Mouse (Mus musculus): Measurements from ENCODE around the gene Cfap99. TPM values are rescaled to one million over a fixed set of nuclear protein-coding genes. Genes with fewer than 3 reads are reported as not detected.

Gene Cfap99
- total RNA-seq (2021) = 1 to 10 TPM; 1.1 to 1.2 TPM
- long read RNA-seq, experiment 1, partial matches to known transcripts = 0 of 1 reads
- long read RNA-seq, experiment 1, other reads (novel, unspliced or antisense) = 1 of 1 reads
- long read RNA-seq, experiment 2 = 0 reads

DNA sequence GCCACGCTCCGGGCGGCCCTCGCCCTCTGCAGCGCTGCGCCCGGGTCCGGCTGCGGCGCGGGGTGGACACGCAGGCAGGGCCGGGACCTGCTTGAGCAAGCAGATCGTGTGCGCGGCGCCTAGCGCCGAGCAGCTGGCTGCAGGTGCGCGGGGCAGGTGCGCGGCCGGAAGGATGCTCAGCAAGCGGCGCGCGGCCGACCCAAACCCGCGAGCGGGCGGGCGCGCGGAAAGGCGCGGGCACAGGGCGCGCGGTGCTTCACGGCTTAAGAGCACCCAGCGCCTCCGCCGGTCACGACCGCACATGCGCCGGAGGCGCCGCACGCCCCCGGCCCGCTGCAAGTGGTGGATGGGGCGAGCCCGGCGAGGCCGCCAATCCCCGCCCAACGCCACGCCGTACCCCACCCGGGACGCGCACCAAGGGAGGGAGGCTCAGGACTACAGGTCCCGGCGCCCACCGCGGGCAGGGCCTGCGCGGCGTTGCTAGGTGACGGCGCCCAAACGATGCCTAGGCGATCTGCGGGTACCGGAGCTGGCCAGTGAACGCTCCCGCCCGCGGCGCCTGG is at the start of gene Cfap99, which contains the start of gene Zfyve28:
Gene Cfap99 (plus strand): TSS at position 447 of the 563 bp plus-strand sequence.
Gene Zfyve28 (minus strand): TSS at position 296 of the 563 bp plus-strand sequence.
- DNase-seq (ENCODE audit: low spot score in 2 of 2) = peak; percentile 95 to 98

DNA sequence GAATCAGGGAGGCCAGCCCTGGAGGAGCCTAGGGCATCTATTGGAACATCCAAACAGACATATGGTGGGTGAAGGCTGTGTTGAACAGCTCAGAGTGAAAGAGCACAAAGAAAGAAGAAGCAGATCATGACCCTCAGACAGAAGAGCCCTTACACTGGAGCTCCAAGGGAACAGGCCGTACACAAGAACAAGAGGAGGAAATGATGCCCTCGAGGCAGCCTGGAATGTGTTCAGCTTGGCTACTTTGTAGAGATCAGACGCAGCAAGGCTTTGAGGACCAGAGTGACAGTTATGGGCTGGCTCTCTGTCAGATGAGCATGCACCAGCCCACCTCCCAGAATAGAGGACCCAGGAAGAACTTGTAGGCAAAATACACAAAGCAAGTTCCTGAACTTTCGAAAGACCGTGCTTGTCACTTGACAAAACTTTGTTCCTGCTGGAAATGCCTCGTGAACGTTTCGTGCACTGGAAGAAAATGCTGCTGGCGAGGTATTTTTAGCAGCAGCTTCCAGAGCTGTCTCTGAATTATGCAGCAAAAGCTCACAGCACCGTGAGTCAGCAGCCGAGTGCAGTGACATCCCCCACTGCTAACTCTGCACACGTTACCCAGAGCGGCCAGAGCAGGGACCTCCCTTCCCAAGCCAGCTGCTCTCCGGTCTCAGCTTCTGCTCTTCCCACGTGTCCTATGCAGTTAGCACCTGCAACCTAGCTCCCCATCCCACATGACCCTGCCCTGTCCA is 46.0 kb upstream of the Cfap99 start:
- DNase-seq (ENCODE audit: low spot score in 2 of 2) = peak; percentile 75 to 85

DNA sequence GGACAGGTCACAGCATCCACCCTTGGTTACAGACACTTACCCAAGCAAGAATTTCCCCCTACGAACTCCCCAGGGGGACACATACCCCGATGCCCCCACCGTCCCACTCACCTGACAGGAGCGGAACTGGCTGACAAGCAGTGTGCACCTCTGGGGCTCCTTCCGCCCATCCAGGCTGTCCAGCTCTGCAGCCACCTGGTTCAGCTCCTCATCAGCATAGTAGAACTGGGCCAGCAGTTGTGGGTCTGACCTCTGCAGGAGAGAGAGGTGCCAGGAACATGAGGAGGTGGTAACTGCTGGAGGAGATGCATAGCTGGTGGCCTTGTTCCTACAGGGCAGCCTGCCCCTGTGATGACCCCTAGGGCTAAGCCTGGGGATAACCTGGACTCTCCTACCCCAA is 45.3 kb upstream of the Cfap99 start:
- DNase-seq (ENCODE audit: low spot score in 2 of 2) = no peak

DNA sequence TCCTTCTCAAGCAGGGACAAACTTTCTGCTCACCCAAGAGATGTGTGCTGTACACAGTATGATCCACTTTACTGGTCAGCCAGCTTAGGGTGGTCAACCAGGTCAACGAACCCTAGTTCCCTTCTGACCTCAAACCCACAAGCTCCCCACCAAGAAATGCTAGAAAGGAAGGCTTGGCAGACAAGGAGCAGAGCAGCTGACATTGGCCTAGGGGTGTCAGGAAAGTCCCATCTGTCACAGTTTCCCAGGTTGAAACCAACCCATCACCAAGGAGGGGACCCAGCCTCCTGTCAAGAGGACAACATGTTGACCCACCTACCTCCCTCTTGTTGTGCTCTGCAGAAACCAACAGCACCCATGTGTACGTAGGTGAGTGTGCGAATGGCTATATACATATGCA is 42.0 kb upstream of the Cfap99 start:
- DNase-seq (ENCODE audit: low spot score in 2 of 2) = no peak

DNA sequence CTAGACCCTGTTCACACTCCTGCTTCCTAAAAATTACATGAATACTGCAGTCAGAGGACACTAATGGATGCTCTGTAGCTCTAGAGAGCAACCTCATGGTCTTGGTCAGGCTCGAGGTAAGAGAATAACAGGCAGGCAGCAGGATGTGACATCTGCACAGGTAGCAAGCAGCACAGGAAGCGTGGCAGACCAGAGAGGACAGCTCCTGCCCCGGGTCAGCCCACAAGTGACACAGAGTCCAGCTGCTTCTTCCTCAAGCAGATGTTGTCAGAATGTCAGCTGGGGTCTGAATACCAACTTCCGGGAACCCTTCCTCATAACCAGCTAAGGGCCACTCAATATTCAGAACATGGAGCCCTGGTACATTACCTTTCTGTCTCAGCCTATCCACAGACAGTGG is 39.3 kb upstream of the Cfap99 start:
- DNase-seq (ENCODE audit: low spot score in 2 of 2) = no peak

DNA sequence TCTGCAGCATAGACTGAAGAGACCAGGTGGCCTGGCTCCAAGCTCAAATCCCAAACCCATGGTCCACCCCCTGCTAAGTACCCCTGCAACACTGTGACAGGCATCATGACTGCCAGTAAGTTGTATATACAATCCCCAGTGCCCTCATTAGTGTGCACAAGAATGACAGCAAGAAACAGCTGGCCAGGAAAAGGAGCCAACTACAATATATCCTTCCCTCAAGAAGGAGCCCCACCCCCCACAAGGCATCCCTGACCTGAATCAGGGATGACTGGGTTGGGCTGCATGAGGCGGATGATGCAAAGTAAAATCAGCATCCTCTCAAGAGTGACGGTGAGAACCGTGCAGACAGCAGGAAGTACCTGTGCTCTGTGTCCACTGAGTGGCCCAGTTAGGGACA is 38.3 kb upstream of the Cfap99 start:
- DNase-seq (ENCODE audit: low spot score in 2 of 2) = no peak

DNA sequence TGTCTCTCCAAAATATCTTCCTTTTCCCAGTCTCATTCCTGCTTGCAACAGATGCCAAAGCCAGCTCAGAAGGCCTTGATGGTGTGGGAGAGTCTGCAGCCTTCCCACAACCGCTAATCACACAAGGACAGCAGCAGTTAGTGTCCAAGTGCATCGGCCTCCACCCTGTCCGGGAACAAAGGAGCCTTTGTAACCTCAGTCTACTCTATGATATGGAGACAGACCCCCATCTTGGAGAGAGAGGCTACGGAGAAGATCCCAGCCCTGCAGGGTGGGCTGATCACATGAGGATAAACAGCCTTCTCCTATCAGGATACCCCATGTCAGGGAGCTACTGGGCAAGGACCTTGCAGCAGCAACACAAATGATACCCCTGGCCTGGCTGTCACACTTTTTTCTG is 36.6 kb upstream of the Cfap99 start:
- no peak for DNase-seq (ENCODE audit: low spot score in 2 of 2)

DNA sequence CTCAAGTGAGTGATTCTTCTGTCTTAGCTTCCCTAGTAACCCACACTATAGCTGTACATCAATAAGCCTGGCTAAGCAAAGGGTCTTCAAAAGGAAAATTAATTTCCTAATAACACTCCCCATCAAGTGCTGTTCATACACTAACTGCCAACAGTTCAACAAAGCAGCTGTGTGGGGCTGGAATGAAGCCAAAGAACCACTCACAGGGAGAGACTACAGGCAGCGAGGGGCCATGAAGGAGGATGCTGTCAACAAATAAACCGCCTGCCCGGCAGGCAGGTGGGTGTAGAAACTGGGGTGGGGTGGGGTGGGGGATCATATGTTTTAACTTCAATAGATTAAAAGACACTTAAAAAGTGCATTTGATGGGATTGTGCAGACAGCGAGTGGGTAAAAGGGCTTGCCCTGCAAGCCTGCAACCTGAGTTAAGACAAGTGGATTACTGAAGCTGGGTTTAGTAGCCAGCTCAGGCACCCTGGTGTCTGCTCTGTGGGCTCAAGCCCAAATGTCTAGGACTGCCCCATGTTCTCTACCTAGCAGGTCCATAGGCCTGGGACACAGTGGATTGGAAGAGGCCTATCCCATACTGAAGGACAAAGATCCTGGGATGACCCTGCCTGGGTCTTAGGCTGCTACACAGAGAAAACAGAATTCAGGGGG is 36.0 kb upstream of the Cfap99 start:
- no peak for DNase-seq (ENCODE audit: low spot score in 2 of 2)

DNA sequence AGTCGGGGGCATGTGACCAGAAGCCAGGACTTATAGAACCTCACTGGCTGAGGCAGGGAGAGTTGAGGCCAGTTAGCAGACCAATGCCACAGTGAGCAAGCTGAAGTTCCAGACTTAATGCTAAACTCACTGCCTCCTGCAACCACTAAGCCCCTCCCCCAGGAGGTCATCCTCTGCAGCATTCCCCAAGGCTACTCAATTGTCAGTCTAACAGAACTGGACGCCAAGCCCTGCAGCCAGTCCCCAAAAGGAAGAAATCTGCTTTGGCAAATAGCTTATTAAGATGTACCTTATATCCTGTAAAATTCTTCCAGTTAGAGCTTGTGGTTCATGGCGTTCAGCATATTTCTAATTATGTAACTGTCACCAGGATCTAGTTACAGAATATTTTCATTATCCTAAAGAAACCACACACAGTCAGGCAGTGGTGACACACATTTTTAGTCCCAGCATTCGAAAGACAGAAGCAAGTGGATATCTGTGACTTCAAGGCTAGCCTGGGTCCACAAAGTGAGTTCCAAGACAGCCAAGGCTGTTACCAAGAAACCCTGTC is 35.4 kb upstream of the Cfap99 start:
- no peak for DNase-seq (ENCODE audit: low spot score in 2 of 2)

DNA sequence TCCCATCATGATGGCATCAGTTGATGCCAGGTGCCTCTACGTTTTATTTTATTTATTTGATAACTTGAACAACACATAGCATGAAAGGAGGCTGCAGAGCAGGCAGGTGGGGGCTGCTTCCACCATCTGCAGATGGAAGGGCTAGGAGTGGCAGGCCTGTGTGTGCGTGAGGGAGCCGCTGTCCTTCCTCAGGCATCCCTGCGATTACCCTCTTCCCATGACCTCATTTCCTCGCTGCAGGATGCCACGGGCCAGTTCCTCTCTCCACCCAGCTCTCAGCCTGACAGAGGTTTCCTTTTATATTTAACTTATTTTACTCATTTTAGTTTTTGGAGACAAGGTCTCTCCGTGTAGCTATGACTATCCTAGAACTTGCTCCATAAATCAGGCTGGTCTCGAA is 34.1 kb upstream of the Cfap99 start:
- DNase-seq (ENCODE audit: low spot score in 2 of 2) = no peak

DNA sequence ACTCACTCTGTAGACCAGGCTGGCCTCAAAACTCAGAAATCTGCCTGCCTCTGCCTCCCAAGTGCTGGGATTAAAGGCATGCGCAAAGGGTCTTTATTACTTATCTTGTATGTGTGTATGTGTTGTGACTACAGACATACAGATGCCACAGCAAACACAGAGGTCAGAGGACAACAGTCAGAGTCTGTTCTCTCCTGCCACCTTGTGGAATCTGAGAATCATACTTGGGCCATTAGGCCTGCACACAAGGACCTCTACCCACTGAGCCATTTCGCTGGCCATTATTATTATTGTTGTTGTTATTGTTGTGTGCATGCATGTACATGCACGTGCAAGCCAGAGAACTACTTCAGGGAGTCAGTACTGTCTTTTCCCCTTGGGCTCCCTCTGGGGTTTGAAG is 33.2 kb upstream of the Cfap99 start:
- no peak for DNase-seq (ENCODE audit: low spot score in 2 of 2)

DNA sequence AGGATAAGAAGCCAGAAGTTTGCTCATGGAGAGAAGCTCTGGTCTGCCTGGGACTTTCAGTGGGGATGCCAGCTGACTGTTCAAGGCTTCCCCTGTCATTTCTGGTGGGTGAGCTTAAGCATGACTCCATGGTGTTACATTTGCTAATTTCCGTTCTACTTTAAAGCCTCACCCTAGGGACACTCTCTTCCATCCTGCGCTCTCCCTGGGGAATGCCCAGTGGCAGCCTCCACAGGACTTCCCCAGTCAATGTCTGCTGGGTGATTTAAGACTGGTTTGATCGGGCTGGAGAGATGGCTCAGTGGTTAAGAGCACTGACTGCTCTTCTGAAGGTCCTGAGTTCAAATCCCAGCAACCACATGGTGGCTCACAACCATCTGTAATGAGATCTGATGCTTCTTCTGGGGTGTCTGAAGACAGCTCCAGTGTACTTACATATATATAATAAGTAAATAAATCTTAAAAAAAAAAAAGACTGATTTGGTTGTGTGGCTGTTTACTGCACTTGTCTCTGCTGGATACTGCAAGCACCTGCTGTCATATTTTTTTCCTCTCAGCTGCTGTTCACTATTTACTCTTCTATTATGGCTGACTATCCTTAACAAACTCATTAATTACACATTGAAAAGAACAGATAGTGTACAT is 29.1 kb upstream of the Cfap99 start:
- DNase-seq (ENCODE audit: low spot score in 2 of 2) = no peak

DNA sequence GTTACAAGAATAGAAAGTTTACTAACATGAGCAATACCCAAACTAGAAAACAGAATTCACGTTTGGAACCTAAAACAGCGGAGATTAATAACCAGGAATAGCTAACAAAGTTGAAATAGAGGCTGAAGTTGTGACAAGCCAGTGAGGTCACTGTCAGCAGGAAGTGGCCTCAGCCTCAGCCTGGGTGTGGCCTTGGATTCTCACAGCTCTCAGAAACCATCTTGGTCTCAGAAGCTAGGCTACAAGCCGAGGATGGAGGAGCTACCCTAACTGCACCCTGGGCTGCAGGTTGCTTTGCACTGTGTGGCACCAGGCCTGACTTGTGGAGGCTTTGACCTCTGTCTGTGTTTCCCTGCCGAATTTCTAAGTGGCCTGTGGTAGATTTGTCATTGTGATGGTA is 22.3 kb upstream of the Cfap99 start:
- DNase-seq (ENCODE audit: low spot score in 2 of 2) = no peak

DNA sequence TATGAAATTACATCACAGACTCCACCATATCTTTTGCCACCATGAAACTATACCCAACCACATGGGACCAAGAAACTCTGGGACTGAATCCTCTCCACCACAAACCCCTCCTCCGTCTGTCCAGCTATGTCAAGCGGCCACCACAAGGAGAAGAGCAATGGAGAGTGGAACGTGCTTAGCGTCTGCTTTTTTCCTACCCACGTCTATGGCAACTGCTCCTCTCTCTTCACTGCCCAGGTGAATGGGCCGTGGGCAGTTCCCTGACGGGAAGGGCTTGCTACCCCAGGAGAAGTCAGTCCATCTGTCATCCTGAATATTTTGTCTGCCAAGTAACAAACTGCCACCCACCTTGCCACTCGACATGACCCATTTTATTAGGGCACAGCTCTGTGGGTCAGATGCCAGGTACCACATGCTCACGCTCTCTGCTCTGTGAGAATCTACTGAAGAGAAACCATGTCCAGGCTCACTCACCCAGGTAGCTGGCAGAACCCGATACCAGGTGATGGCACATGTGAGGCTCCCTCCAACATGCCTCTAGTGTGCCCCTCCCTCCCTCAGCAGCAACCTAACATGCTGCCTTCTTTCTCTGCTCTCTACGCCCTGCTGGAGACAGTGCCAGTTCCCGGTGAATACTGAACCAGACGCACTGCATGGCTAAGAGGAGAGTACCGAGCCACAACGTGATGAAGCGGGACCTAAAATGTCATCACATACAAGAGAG is 19.0 kb upstream of the Cfap99 start:
- DNase-seq (ENCODE audit: low spot score in 2 of 2) = no peak

DNA sequence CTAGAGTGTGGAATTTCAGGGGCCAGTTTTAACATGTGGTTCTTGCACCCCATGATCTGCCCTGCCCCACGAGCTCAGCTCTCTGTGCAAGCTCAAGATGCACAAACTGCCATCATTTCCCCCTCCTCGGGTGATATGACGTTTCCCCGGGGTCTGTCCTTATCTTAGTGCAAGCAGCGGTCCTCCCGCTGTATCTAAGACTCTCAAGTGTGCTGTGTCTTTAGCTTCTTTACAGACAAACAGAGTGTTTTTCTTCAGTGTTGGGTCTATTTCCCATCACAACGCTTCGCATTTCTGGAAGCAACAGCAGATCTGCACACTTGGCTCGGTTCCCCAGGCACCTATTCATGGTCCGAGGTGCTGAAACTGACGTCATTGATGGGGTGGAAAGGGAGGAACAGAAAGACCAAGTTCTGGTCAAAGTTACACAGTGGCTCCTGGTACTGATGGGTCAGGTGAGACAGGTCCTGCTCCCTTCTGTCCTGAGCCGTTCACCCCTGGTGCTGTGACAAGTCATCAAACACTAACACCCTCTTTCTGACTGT is 18.4 kb upstream of the Cfap99 start:
- DNase-seq (ENCODE audit: low spot score in 2 of 2) = no peak

DNA sequence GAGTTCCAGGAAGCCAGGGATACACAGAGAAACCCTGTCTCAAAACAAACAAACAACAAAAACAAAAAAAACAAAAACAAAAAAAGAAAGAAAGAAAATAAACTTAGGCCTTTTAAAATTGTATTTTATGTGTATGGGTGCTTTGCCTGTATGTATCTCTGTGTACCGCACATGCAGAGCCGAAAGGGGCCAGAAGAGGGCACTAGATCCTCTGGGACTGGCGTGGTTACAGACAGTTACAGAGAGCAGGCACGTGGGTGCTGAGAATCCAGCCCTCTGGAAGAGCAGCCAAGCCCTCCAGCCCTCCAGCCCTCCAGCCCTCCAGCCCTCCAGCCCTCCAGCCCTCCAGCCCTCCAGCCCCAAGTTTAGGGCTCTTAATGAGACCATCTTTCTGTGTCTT is 16.7 kb upstream of the Cfap99 start:
- DNase-seq (ENCODE audit: low spot score in 2 of 2) = no peak

DNA sequence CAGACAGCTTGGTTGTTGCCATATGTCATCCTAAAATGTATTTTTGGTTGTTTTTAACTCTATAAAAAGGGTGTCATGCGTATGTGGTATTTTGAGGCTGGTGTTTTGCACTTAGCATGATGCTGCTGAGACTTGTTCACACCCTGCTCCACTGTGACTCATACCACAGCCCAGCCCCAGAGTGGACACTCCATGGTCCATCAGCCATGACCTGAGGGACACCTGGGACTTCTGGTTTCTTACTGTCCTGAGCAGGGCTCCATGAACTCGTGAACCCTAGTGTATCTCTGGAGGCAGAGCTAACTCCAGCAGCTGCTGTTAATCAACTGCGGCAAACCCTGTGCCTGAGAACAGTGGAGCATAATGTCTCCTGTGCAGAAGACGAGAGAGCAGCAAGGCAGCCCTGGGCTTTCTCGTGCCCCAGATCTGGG is 15.1 kb upstream of the Cfap99 start:
- DNase-seq (ENCODE audit: low spot score in 2 of 2) = peak in 1 of 2 experiments; percentile 50

DNA sequence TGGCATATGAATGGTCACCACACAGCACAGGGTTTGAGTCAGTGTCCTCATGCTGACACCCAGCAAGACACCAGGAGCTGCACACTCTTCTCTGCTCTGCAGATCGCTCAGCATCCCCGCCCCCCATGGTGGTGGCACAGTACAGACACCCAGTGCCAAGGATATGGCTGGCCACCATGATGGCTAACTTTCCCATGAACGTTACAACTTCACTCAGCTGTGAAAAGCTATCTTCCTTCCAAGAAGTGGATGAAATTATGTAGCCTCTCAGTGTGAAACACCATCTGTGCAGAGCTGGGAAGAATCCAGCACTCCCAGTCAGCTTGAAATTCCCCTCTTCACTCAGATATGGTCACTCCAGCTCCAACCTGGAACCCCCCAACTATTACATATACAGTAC is 14.1 kb upstream of the Cfap99 start:
- DNase-seq (ENCODE audit: low spot score in 2 of 2) = peak; percentile 53 to 54

DNA sequence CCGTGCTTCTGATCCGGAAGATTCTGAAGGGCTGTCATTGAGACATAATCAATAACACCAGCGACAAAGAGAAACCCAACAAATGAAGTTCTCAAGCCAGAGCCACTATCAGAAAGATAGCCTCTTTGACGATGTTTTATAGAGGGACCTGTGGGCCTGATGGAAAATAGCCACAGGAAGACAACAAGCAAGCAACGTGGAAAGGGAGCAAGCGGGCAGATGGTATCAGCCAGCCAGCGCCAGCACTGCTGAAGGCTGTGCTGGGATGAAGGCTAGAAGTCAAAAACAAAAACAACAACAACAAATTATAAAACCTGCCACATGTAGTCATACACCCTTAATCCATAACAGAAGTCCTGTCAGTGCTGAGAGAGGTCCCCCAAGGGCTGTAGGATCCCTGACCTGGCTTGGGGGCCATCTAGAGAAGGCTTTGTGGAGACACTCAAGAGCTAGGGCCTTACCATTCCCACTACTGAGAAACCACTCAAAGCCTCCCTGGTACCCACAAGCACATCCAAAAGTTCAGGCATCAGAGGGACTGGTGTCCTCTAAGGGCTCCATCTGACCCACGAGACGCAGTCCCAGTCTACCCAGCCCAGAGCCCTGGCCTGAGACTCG is 13.6 kb upstream of the Cfap99 start:
- DNase-seq (ENCODE audit: low spot score in 2 of 2) = no peak

DNA sequence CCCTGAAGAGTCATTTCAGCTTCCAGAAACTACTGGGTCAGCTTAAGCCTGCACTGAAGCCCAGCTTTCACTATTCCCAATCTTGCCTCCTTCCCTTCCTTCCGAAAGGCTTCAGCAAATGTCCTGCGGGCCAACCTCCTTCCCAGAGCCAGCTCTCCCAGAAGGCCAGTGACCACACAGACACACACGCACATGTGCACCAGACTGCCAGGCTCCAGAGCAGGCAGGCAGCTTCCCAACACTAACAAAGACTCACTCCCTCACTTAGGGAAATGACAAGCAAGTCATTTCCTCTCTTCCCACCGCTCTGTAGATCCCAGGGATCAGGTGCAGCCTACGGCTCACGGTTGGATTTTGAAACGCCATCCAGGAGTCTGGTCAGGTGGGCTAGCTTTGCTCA is 12.2 kb upstream of the Cfap99 start:
- no peak for DNase-seq (ENCODE audit: low spot score in 2 of 2)
